Mouse (Mus musculus): ENCODE data around the gene Odr4.

The Odr4 gene

GRCm38 (mm10) chr1:150392638-150393487 is at the start of gene Odr4, which contains the start of gene Tpr:
Gene Odr4 (minus strand): TSS chr1:150393080.
Gene Tpr (plus strand): TSS chr1:150392838.
- peak; percentile 99 for DNase-seq (ENCODE audit: low spot score)

GRCm38 (mm10) chr1:150441731-150442130 is 48.9 kb upstream of the Odr4 start:
- DNase-seq (ENCODE audit: low spot score) = no peak

- DNase-seq (ENCODE audit: low spot score) = no peak
These were observed 45.8 kb upstream of the Odr4 start for GRCm38 (mm10) chr1:150438641-150439040.

GRCm38 (mm10) chr1:150426216-150426615 is 33.3 kb upstream of the Odr4 start:
- DNase-seq (ENCODE audit: low spot score) = no peak

GRCm38 (mm10) chr1:150425665-150426064 is 32.8 kb upstream of the Odr4 start:
- no peak for DNase-seq (ENCODE audit: low spot score)

- DNase-seq (ENCODE audit: low spot score) = no peak
These were observed 25.5 kb upstream of the Odr4 start for GRCm38 (mm10) chr1:150418426-150418825.

GRCm38 (mm10) chr1:150416006-150416405 is 23.1 kb upstream of the Odr4 start:
- no peak for DNase-seq (ENCODE audit: low spot score)

GRCm38 (mm10) chr1:150409996-150410395 is 17.1 kb upstream of the Odr4 start:
- DNase-seq (ENCODE audit: low spot score) = no peak

- no peak for DNase-seq (ENCODE audit: low spot score)
These were observed 14.4 kb upstream of the Odr4 start for GRCm38 (mm10) chr1:150407285-150407684.

GRCm38 (mm10) chr1:150404555-150404954 is 11.7 kb upstream of the Odr4 start:
- no peak for DNase-seq (ENCODE audit: low spot score)

- DNase-seq (ENCODE audit: low spot score) = no peak
These were observed 11.0 kb upstream of the Odr4 start for GRCm38 (mm10) chr1:150403914-150404313.

GRCm38 (mm10) chr1:150396001-150396400 is 3.1 kb upstream of the Odr4 start:
- no peak for DNase-seq (ENCODE audit: low spot score)

GRCm38 (mm10) chr1:150393488-150393852 is 590 bp upstream of the Odr4 start:
- no peak for DNase-seq (ENCODE audit: low spot score)

GRCm38 (mm10) chr1:150391931-150392637 is 796 bp downstream of the Odr4 start:
- DNase-seq (ENCODE audit: low spot score) = no peak

GRCm38 (mm10) chr1:150389390-150390129 is 3.3 kb downstream of the Odr4 start:
- DNase-seq (ENCODE audit: low spot score) = no peak

- DNase-seq (ENCODE audit: low spot score) = no peak
These were observed 5.3 kb downstream of the Odr4 start for GRCm38 (mm10) chr1:150387572-150387971.

GRCm38 (mm10) chr1:150384138-150384537 is 8.7 kb downstream of the Odr4 start:
- no peak for DNase-seq (ENCODE audit: low spot score)

GRCm38 (mm10) chr1:150374247-150374646 is 18.6 kb downstream of the Odr4 start:
- DNase-seq (ENCODE audit: low spot score) = no peak

- no peak for DNase-seq (ENCODE audit: low spot score)
These were observed 20.0 kb downstream of the Odr4 start for GRCm38 (mm10) chr1:150372895-150373294.

GRCm38 (mm10) chr1:150360864-150361263 is 32.0 kb downstream of the Odr4 start:
- no peak for DNase-seq (ENCODE audit: low spot score)

- no peak for DNase-seq (ENCODE audit: low spot score)
These were observed 57.8 kb downstream of the Odr4 start for GRCm38 (mm10) chr1:150335111-150335510.

GRCm38 (mm10) chr1:150319205-150319604 is 73.7 kb downstream of the Odr4 start, which contains the start of gene Pdc:
Gene Pdc (plus strand): TSS chr1:150319417.
- DNase-seq (ENCODE audit: low spot score) = no peak

Data from layer of hippocampus, adult 9-10 months (tissue).